Mouse (Mus musculus) forebrain, embryonic 11.5 days (tissue): ENCODE measurements at regions not wholly inside any gene's neighbourhood (a gene's known extent, or its start where the extent isn't known, plus 50 kb on each side); places are given as distances from the start of the nearest gene placed in this dataset.
A peak's percentile ranks its signal among the peaks of the same experiment; 100 is the strongest.

Experiments used
- ATAC-seq: fragments of 200-750 bp; cut with Nextera tagmentation; replicated peaks from 2 replicates; pipeline ENCODE4 v1.8.0; 2017; ENCODE audit warnings: moderate TSS enrichment; ENCODE audit not compliant: low FRiP score
- DNase-seq: peaks from one replicate; pipeline ENCODE4 v3.0.0-alpha.2; 2017; ENCODE audit warnings: low spot score
- H3K27ac ChIP-seq: fragments of 300-500 bp; sonication (generic); 2 replicates; pipeline ENCODE4 v1.5.1; 2014; ENCODE audit warnings: low read depth, low read length
- H3K27me3 ChIP-seq: fragments of 300-500 bp; sonication (generic); 2 replicates; pipeline ENCODE4 v1.6.1; 2014; ENCODE audit warnings: mild to moderate bottlenecking, low read length, mixed read lengths; ENCODE audit not compliant: control insufficient read depth, insufficient read depth
- H3K36me3 ChIP-seq: fragments of 300-500 bp; sonication (generic); 2 replicates; pipeline ENCODE4 v1.6.1; 2014; ENCODE audit warnings: mild to moderate bottlenecking, low read length, moderate library complexity, mixed read lengths; ENCODE audit not compliant: control insufficient read depth, insufficient read depth
- H3K4me1 ChIP-seq: fragments of 300-500 bp; sonication (generic); replicated peaks from 2 replicates; pipeline ENCODE4 v1.6.1; 2014; ENCODE audit warnings: low read length, mixed read lengths; ENCODE audit not compliant: control insufficient read depth, insufficient read depth
- H3K4me2 ChIP-seq: fragments of 300-500 bp; sonication (generic); 2 replicates; pipeline ENCODE4 v1.6.1; 2014; ENCODE audit warnings: low read depth, mild to moderate bottlenecking, low read length, moderate library complexity, mixed read lengths; ENCODE audit not compliant: severe bottlenecking
- H3K4me3 ChIP-seq: fragments of 300-500 bp; sonication (generic); 2 replicates; pipeline ENCODE4 v1.5.1; 2014; ENCODE audit warnings: low read depth, low read length
- H3K9ac ChIP-seq: fragments of 300-500 bp; sonication (generic); 2 replicates; pipeline ENCODE4 v1.6.1; 2014; ENCODE audit warnings: low read length
- H3K9me3 ChIP-seq: fragments of 300-500 bp; sonication (generic); 2 replicates; pipeline ENCODE4 v1.6.1; 2016; ENCODE audit warnings: low read length, mixed read lengths; ENCODE audit not compliant: control insufficient read depth
- WGBS: fragments of 180-500 bp; shearing (Covaris S2); extraction: QIAGEN DNeasy Blood & Tissue Kit; methylation state at CpG from one replicate; pipeline ENCODE4 v1.1.7; 2014; 5-methylcytosine and 5-hydroxymethylcytosine counted together

GRCm38 (mm10) chrX:70820518-70820917 lies 229.5 kb upstream of the Mamld1 start:
- no peak for ATAC-seq
- H3K27ac ChIP-seq = no peak overlapping the region
- H3K27me3 ChIP-seq = no peaks in the 10 kb centered on the region
- H3K4me3 ChIP-seq = no peak overlapping the region
- H3K9ac ChIP-seq = no peak overlapping the region
- no peak overlapping the region for H3K4me2 ChIP-seq
- no peaks in the 10 kb centered on the region for H3K4me1 ChIP-seq
- H3K9me3 ChIP-seq = no peaks in the 10 kb centered on the region
- WGBS = 92% methylated on average over 3 of the region's 3 CpGs
- no peak for DNase-seq
- no peaks in the 10 kb centered on the region for H3K36me3 ChIP-seq

DNA sequence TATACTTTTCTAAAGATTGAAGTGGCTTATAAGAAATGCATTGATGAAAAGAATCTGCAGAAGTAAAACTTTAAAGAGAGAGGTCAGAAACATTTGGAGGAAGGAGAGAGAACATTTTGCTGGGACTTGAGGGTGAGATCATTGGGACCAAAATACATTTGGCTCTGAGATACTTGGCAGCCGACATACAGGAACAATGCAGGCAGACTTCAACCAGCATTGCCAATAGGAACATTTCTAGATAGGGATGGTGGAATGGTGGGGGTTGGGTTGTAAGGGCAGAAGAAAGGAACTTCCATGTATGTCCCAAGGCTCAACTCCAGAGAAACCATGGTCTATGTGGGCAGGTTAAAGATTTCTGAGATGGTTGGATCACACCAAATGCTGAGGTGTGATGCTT lies 232.3 kb upstream of the Mamld1 start:
- Histone ChIP-seq H3K4me2 (no peak overlapping the region), H3K4me1 (no peaks in the 10 kb centered on the region), H3K27ac (no peak overlapping the region), H3K27me3 (no peaks in the 10 kb centered on the region), H3K9me3 (no peaks in the 10 kb centered on the region), H3K4me3 (no peak overlapping the region), H3K9ac (no peak overlapping the region), H3K36me3 (no peaks in the 10 kb centered on the region)
- ATAC-seq (no peak), DNase-seq (no peak)
- WGBS = 93% methylated on average over 1 of the region's 1 CpGs

DNA sequence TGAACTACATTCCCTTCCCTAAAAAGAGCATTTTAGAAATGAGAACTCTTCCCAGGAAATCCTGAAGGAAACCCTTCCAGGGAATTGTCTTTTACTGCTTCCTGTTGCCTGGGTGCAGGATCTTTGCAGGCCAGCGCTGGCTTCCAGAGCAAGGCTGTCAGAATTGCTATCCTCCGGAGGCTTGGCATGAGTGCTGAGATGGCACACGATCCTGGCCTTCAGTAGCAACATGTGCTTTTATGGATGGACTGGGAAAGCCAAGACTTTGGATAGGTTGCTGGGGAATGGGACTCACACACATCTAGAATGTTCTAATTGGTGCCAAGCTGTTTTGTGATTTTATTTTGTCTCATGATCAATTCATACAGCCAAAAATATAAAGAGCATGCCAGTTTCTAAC lies 233.4 kb upstream of the Mamld1 start:
- Histone ChIP-seq H3K4me3 (no peak overlapping the region), H3K27me3 (no peaks in the 10 kb centered on the region), H3K27ac (no peak overlapping the region), H3K4me1 (no peaks in the 10 kb centered on the region), H3K9ac (no peak overlapping the region), H3K36me3 (no peaks in the 10 kb centered on the region), H3K4me2 (no peak overlapping the region), H3K9me3 (no peaks in the 10 kb centered on the region)
- no peak for DNase-seq
- no peak for ATAC-seq
- WGBS = 86% methylated on average over 3 of the region's 3 CpGs

DNA sequence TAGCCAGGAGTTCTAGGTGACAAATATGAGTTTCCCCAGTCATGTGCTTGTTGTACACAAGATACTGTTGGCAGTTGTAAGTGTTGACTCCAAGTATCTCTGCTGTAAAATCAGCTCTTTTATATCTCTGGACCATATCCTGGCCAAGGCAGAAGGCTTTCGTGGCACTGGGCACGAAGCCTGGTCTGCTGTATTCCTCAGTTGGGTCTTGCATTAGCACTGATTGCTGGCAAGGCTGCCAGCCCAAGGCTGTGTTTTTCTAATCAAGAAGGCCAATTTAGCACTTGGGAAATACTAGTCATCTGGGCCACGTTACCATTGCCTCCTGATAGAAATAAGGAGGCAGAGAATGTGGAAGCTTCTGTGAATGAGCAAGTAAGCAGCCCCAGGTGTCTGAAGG lies 258.3 kb upstream of the Mamld1 start:
- 77% methylated on average over 3 of the region's 3 CpGs for WGBS
- H3K4me1 ChIP-seq = no peaks in the 10 kb centered on the region
- no peaks in the 10 kb centered on the region for H3K9me3 ChIP-seq
- no peak for ATAC-seq
- H3K9ac ChIP-seq = no peak overlapping the region
- H3K4me2 ChIP-seq = no peak overlapping the region
- H3K27me3 ChIP-seq = no peaks in the 10 kb centered on the region
- no peak overlapping the region for H3K27ac ChIP-seq
- DNase-seq = no peak
- H3K4me3 ChIP-seq = no peak overlapping the region
- H3K36me3 ChIP-seq = no peaks in the 10 kb centered on the region

- H3K27me3 ChIP-seq = no peaks in the 10 kb centered on the region
- WGBS = 79% methylated on average over 1 of the region's 1 CpGs
- DNase-seq (no peak), ATAC-seq (no peak)
- H3K27ac ChIP-seq = no peak overlapping the region
- H3K4me2 ChIP-seq = no peak overlapping the region
- H3K4me3 ChIP-seq = no peak overlapping the region
- no peaks in the 10 kb centered on the region for H3K4me1 ChIP-seq
- no peaks in the 10 kb centered on the region for H3K36me3 ChIP-seq
- no peaks in the 10 kb centered on the region for H3K9me3 ChIP-seq
- H3K9ac ChIP-seq = no peak overlapping the region
Measured at GRCm38 (mm10) chrX:70762862-70763261, 285.9 kb upstream of the Tmem185a start.

GRCm38 (mm10) chrX:70713004-70713604 lies 236.1 kb upstream of the Tmem185a start:
- WGBS = 69% methylated on average over 5 of the region's 5 CpGs
- H3K36me3 ChIP-seq = no peaks in the 10 kb centered on the region
- H3K27me3 ChIP-seq = no peaks in the 10 kb centered on the region
- no peaks in the 10 kb centered on the region for H3K4me1 ChIP-seq
- DNase-seq (no peak), ATAC-seq (no peak)
- no peaks in the 10 kb centered on the region for H3K9me3 ChIP-seq
- no peak overlapping the region for H3K4me2 ChIP-seq
- H3K9ac ChIP-seq = no peak overlapping the region
- H3K4me3 ChIP-seq = no peak overlapping the region
- no peak overlapping the region for H3K27ac ChIP-seq

DNA sequence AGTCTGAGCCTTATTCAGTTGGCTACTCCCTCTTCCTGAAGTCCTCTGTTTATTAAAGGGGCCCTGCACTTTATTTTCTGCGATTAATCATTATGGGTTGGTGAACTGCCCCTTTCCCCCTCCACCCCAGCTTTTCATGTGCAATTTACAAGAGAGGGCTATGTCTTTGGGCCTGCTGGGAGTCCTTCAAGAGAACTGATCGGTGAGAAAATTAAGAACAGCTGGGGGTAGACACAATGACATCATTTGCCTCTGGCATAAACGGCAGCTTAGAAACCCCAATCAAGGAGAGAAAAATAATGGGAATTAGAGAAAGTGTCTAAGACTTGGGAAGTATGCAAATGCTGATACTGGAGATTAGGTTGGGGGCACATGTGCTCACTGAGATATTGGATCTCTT lies 205.2 kb upstream of the Tmem185a start:
- Histone ChIP-seq H3K27me3 (no peaks in the 10 kb centered on the region), H3K4me2 (no peak overlapping the region), H3K9ac (no peak overlapping the region), H3K9me3 (no peaks in the 10 kb centered on the region), H3K4me3 (no peak overlapping the region), H3K27ac (no peak overlapping the region), H3K4me1 (no peaks in the 10 kb centered on the region), H3K36me3 (no peaks in the 10 kb centered on the region)
- ATAC-seq = peak; percentile 71
- no peak for DNase-seq
- 36% methylated on average over 3 of the region's 3 CpGs for WGBS

DNA sequence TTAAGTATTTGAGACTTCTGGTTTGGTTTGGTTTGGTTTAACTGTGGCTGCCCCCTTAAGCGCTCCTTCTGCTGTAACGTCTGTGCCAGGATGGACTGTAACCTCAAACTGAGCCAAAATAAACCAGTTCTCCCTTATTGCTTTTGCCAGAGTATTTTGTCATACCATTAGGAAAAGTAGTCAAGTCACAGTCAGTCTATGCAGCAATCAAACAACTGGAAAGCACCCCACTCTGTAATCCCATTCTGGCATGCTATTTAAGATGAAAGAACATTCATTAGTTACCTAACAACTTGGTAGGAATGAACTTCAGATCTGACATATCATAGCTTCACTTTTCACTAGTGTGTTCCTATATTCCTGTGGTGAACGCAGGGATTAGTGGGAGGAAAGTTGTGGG lies 190.1 kb upstream of the Tmem185a start:
- ATAC-seq = no peak
- no peak overlapping the region for H3K27ac ChIP-seq
- H3K36me3 ChIP-seq = no peaks in the 10 kb centered on the region
- no peaks in the 10 kb centered on the region for H3K27me3 ChIP-seq
- no peak overlapping the region for H3K4me2 ChIP-seq
- no peak overlapping the region for H3K4me3 ChIP-seq
- no peak for DNase-seq
- H3K4me1 ChIP-seq = no peaks in the 10 kb centered on the region
- no peaks in the 10 kb centered on the region for H3K9me3 ChIP-seq
- no peak overlapping the region for H3K9ac ChIP-seq
- WGBS = 84% methylated on average over 3 of the region's 3 CpGs
